Mouse (Mus musculus) bone marrow, adult 2 months (tissue): ENCODE measurements around the gene Ap1s3.

ENCODE experiments used
- CTCF ChIP-seq: fragments of 200-500 bp; IDR thresholded peaks from 2 replicates; pipeline ENCODE4 v1.5.1; 2011; ENCODE audit warnings: low read length, control low read depth; ENCODE audit not compliant: control insufficient read depth, insufficient read depth
- POLR2A ChIP-seq: fragments of 200-500 bp; IDR thresholded peaks from 2 replicates; pipeline ENCODE4 v1.6.1; 2011; ENCODE audit warnings: low read depth, mild to moderate bottlenecking, control low read depth, low read length, borderline replicate concordance; ENCODE audit not compliant: control insufficient read depth

- no peak for TF ChIP-seq POLR2A
- TF ChIP-seq CTCF: no peak
These were observed 79.0 kb downstream of the Ap1s3 start for GRCm38 (mm10) chr1:79592721-79593277.
